Mouse (Mus musculus): ENCODE results near the gene Tspan13.

The Tspan13 gene

DNA sequence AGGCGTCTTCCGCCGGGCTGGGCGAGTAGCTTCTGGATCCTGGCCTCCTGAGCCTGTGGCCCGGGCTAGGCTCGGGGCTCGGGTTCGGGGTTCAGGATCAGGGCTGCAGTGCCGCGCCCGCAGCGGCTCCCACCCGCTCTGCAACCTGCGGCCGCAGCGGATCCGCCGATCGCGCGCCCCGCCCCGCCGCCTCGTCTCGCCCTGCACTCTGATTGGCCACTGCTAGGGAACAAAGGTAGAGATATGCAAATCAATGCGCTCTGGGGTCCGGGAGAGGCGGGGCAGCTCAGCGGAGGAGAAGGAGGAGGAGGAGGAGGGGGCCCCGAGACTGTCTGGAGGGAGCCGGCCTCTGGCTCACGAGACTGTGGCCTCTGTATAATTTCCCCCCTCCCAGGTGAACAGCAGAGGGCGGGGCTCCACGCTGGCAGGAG, at the start of gene Tspan13:
Tspan13 (minus strand) TSS at position 153 of the 431 bp plus-strand sequence.
- peak; percentile 96 for DNase-seq (ENCODE audit: low read depth, low spot score)

DNA sequence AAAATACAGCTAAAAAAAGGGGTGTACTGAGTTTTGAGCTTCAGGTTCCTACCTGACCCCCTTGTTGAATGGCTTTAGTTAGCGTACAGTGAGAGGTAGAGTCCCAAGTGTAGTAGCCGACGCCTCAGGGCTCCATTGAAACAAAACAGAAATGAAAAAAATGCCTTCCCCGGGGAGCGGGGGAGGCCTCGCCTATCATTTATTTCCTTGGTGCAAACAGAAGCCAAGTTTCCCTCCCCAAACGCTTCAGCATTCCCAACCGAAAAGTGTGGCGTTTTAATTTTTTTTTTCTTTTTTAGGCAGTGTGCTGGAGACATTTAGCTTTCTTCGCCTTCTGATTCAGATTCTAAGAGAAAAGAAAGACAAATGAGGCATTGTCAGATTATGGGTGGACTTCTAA, 49.7 kb upstream of the Tspan13 start:
- DNase-seq (ENCODE audit: low read depth, low spot score) = peak; percentile 64

DNA sequence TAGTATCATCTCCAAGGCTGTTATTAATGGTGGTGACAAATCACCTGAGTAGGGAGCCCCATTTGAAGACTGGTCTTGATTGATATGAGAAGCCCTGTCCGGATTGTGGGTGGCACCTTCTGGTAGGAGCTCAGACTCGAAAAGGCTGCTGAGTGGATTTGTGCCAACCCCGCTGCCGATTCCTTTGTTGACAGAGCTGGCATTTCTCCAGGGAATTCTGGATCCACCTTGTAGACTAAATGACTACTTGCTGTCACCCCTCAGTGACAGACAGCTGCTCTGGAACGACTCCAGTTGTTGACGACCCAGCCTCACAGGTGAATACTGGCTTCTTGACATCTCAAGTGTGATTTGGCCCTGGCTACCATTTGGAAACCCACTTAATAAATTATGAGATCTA, 46.9 kb upstream of the Tspan13 start:
- DNase-seq (ENCODE audit: low read depth, low spot score) = no peak

DNA sequence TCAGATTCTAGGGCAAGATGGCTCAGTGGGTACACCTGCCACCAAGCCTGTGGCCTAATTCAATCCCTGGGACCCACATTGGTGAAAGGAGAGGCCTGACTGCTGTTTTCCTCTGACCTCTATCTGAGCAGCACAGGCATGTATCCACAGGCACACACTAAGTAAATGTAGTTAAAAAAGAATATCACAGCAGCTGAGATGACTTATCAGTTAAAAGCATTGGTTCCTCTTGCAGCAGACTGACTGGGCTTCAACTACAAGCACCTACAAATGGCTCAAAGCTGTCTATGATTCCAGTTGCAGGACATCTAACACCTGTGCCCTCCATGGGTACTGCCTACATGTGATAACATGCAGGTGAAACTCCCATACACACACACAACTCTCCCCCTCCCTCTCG, 46.5 kb upstream of the Tspan13 start:
- no peak for DNase-seq (ENCODE audit: low read depth, low spot score)

DNA sequence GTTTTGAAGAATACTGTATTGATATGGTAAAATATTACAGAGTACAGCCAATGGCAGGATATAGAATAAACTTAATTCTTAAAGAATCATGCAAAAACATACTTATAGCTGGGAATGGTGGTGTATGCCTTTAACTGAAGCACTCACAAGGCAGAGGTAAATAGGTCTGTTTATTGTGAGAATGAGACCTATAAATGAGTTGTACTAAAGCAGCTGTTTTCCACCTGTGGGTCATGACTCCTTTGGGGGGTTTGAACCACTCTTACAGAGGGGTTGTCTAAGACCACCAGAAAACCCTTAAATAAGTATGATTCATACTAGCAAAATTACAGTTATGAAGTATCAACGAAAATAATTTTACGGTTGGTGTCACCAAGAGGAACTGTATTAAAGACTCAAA, 43.1 kb upstream of the Tspan13 start:
- DNase-seq (ENCODE audit: low read depth, low spot score) = no peak

DNA sequence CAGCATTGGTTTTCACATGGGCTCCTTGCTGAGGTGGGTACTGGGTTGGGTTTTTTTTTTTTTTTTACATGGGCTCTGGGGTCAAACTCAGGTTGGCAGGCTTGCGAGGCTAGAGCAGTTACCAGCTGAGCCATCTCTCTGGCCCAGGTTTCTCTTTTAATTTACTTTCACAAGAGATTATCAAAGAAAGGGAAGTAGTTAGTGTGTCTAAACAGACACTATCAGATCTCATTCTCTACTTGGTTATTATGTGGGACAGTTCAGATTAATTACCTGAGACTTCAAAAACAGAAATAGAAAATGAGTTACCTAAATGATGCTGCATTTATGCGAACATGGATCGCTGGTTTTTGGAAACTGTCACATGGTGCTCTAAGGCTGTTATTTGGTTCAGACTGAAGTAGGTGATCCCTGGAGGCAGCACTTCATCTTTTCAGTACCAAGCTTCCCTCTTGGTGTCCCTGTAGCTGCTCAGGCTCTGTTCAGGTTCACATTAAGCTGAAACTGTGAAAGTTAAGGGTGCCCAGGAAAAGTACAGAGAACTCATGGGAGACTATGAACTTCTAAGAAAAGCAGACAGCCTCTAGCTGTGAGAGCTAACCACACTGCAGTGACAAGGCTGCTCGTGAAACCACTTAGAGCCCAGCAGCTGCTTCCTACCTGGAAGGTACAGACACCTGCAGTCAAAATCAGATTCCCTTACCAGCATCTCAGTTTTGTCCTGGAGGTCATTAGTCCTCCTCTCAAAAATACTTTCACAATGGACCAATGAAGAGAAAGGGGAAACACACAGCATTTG, 36.0 kb upstream of the Tspan13 start:
- no peak for DNase-seq (ENCODE audit: low read depth, low spot score)

DNA sequence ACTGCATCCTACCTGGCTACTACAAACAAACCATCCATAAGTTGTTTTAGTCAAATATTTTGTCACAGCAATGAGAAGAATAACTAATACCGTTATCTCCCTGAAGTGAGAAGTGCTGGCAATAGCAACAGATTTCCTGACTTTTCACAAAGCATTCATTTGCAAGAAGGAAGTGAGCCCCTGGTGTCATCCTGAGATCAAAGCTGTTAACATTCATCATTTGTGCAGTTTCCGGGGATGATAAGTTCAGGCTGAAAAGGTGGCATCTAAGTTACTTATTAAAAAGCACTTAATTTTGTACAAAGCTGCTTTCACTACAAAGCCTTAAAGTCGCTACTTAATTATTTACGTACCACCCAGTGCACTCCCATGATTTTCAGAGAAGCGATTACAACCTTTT, 30.6 kb upstream of the Tspan13 start:
- DNase-seq (ENCODE audit: low read depth, low spot score) = no peak

DNA sequence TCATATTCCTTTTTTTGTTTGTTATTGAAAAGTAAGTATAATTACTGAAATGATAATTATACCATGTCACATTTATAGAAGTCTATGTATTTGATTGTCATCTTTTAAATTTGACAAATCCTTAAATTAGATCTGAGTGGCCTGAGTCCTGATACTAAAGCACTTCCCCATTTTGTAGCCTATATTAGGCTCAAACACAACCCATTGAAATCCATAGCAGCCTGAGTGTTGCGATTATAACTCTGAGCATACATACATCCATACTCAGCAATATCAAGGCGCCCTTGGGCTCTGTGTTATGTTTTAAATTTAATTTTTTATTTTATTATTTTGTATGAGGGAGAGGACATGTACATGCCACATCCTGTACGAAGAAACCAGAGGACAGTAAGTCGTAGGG, 27.9 kb upstream of the Tspan13 start:
- DNase-seq (ENCODE audit: low read depth, low spot score) = no peak

DNA sequence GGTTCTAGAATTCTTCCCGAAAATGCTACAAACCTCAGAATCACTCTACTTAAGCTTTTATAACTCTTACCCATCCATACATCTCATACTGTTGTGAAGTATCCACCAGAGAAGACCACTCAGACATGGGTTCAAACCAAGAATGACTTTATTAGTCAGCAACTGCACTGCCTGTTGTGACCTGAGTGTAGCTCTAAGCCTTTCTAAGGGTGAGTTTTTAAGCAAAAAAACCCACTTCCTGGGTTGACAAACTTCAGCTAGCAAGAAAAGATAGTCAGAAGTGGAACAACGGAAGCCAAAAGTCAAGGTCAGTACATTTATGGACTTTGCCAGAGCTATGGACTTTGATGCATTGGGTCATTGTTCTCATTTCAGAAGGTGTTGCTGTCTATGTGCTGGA, 25.2 kb upstream of the Tspan13 start:
- DNase-seq (ENCODE audit: low read depth, low spot score) = no peak

DNA sequence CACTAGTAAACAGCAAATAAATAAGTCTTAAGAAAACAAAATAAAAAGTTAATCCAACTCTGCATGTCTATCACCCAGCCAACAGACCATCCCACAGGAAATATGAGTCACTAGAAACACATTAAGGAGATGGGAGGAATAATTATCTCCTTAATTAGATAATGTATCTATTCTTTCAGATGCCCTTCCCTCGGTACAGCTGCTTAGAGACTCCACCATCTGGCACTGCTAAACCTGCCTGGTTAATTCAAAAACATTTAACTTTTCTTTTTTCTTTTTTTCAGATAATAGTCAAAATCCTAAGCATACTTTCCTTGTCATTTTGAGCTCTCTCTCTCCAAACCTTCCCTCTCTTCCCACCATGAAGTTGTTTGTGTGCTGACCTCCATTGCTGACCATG, 23.6 kb upstream of the Tspan13 start:
- DNase-seq (ENCODE audit: low read depth, low spot score) = peak; percentile 61

DNA sequence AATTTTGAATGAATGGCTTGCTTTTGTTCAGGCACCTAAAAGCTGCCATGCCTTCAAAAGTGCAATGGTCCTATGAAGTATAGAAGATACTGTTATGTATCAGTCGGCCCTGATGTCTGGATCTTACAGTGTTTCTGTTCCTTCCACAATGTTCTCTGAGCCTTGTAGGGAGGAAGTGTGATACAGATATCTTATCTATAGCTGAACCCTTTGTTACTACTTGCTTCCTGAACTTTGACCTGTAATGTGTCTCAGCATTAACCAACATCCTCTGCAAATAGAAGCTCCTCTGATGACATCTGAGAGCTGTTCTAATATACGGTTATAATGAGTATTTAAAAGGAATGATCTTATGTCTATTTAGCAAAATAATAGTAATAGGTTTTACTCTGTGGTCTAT, 15.4 kb upstream of the Tspan13 start:
- DNase-seq (ENCODE audit: low read depth, low spot score) = no peak

DNA sequence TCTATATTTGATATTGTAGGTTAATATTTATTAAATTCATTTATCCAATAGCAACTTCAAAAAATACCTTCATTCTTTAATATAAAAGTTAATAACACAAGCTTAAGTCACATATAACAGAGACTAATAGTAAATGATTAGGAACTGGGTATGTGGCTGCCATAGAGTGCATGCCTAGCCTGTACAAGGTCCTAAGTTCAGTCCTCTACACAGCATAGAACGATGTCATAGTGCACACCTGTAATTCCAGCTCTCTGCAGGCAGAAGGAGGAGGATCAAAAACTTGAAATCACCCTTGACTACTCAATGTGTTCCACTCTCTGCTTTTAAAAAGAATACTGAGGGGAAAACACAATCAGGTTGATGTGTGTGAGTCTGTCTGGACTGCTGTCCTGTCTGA, 8.0 kb upstream of the Tspan13 start:
- DNase-seq (ENCODE audit: low read depth, low spot score) = no peak

DNA sequence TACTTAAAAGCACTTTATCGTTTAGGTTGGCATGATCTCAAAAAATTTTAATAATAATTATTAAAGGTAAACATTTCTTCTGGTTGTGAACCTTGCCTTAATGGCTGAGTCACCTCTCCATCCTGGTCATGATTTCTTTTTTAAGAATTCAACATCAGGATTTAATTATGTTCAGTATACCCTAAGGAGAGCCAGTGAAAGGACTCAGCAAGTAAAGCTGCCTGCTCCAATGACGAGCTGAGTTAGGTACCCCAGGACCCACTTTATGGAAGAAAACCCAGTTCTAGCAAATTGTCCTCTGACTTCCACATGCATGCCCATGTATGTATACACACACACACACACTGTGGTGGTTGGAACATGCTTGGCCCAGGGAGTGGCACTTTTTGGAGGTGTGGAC, 5.3 kb upstream of the Tspan13 start:
- no peak for DNase-seq (ENCODE audit: low read depth, low spot score)

DNA sequence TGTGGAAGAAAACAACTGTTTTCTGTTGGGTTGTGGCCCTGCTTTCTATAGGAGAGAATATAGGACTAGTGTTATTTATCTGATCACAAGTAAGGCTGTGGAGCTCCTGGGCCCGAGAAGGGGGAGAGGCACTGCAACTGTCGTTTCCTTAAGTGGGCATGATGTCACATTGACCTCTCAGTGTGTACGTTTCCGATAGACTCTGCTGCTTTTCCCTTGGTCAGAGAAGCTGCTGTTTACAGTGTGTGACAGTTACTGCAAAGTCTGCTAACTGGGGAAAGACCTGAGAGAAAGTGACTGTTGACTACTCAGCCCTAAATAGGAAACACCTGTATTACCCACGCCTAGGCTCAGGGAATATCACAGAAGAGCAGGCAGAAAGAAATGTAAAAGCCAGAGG, 3.9 kb upstream of the Tspan13 start:
- DNase-seq (ENCODE audit: low read depth, low spot score) = no peak

DNA sequence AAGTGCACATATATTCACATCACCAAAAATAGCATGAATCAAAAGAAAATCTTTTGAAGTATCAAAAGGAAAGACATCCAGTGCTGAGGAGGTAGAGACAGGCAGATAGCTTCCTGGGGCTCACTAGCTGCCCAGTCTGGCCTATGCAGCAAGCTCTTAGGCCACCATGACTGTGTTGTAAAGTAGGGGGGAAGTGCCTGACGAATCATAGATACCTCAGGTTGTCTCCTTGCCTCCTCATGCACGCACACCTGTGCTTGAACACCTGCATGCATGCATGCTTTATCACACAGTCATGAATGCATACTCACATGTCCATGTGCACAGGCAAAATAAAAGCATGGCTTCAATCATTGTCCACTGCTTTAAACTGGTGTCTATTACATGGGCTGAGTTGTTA, 2.4 kb upstream of the Tspan13 start:
- DNase-seq (ENCODE audit: low read depth, low spot score) = no peak

DNA sequence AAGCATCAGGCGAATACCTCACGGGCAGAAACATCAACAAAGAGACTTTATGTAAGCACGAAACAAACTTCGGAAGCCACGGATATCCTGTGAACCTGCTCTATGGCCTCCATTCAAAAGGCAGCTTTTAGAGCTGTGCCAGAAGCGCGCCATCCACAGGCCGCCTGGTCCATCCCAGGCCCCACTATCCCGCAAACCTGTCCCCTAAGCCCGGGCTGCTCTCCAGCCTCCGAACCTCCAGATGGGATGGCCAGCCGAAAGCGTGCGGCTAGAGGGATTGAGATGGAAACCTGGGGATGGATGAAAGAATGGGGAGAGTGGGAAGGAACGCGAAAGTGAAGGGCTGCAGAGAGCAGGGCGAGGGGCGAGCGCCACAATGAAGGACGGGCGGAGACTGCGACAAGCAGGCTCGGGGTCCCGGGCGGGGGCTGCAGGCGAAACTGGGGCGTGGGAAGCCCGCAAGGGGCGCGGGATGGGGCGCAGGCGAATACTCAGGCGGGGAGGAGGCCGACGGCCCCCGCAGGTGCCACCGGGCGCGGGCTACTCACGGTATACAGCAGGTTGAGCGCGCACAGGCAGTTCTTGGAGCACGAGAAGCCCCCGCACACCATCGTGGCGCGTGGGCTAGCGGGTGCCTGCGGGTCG, 475 bp downstream of the Tspan13 start:
- peak; percentile 88 for DNase-seq (ENCODE audit: low read depth, low spot score)

DNA sequence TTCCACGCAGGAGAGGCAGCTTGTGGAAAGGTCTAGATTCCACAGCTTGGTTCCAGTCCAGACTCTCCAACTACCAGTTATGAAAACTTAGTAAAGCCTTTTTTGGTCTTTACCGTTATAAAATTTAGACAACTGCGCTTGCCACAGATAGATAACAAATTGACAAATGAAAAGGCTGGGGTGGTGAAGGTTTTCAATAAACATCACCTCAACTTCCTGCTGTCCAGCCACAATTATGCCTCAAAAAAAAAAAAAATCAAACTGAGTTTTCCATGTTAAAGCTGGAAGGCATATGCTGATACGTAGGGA, 1.1 kb downstream of the Tspan13 start:
- DNase-seq (ENCODE audit: low read depth, low spot score) = no peak

DNA sequence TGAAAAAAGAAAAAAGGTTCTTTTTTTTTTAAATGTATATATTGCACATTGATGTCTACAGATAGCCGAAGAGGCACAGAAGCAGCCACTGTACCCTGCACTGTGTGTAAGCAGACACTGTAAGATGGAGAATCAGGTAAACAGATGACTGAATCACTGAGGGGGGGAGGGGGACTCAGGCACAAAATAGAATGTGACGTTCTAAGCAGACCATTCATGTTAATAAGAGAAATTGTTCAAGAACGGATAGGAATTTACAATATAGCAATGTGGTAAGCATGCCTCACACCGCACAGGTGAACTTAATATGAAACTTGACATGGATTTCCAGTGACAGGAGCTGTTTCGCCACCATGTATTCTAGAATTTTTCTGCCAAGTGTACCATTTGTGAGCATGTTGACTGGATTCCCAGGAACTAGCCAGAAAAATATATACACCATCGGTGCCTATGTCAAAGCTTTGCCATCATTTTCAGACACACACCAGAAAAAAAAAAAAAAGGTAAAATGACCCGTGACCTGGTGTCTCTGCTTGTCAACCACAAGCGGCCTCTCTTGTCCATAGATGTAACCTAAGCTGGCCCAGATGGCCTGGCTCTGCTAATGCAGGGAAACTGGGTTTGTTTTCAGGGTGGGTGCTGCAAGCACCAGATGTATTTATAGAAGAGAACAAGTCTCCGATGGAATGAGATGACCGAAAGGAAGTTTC, 1.6 kb downstream of the Tspan13 start:
- DNase-seq (ENCODE audit: low read depth, low spot score) = peak; percentile 58

DNA sequence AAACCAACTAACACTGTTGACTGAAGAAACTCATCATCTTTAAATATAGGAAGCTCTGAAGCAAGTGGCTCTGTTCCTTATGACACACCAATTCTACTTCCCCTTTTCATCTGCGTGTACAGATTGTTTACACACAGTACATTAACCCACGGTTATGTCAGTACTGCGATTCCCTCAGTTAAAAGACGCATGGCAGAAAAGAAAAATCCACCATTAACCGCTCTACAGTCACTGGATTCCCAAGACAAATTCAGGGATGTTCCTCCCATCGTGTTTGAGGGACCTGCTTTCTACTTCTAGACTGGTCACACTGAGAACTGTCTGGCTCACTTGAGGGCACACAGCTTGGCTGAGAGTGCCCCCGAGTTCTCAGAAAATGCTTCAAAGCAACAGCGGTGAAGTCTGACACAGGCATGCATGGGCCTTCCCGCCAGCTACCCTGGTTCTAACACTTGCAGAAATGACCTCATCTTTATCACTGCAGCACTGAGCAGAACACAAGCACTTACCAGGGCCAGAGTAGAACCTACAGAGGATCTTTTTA, 2.7 kb downstream of the Tspan13 start:
- DNase-seq (ENCODE audit: low read depth, low spot score) = peak; percentile 56

DNA sequence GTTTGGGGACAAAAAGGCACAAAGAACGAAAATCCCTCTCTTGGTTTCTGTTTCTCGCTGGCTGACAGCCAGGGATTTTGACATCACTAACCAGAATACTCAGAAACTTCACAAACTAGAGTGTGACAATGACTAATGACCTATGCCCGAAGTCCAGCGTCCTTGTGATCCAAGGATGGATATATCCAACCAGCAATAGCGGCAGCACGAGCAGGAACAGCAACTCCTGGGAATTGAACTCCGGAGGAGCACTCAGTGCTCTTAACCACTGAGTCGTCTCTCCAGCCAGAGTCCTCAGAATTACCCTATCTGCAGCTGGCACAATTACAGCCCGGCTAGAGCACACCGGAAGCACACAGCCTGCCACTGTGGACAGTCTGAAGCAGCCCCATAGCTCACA, 5.5 kb downstream of the Tspan13 start:
- DNase-seq (ENCODE audit: low read depth, low spot score) = no peak

DNA sequence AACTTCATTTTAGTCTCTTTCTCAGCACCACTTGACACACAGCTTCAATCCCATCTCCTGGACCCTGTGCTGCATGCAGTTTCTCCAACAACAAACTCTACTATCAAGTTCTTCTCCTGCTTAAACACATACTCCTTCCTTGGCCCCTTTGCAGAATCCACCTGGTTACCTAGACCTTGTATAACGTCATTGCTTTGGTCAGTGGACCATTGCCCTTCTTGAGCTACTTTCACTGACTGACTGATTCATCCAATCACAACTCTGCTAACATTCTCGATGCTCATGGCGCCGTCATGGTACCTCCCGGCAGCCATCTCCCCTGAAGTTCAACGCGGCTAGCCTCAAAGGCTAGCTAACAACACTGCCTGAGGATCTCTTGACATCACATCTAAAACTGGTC, 6.2 kb downstream of the Tspan13 start:
- no peak for DNase-seq (ENCODE audit: low read depth, low spot score)

DNA sequence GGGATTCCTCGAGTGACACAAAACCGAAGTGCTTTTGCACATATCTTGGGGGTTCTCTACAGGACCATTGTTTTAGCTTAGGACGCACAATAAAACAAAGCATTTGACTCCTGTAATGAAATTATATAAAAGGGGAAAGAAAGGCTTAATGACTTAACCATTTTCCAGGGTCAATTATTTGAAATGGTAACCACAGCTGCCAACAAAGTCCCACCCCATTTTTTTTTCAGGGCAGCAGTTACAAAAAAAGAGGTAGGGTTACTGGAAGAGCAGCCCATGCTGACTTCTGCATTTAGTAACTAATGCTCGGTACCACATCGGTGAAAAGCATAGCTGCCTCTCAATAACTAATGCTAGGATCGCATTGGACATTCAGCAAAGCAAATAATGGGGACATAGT, 6.8 kb downstream of the Tspan13 start:
- DNase-seq (ENCODE audit: low read depth, low spot score) = no peak

DNA sequence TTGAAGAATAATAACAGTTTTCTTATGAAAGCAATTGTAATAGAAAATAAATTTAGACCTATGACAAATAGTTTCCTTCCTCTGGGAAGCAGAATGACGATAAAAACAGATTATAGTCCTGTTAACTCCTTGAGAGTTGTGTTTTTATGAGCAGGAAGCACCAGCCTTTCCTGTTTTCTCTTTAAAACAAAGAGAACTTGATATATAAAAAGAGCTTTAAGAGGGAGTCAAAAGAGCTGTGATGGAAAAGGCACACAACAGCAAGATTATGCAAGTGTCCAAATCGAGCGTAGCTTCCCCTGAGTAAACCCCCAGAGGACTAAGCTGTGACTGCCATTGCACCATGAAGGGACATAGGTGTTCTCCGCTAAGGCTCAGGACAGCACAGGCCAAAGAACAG, 9.9 kb downstream of the Tspan13 start:
- no peak for DNase-seq (ENCODE audit: low read depth, low spot score)
